Mouse (Mus musculus): Measurements from ENCODE around the gene Zfp622. TPM values are rescaled to one million over a fixed set of nuclear protein-coding genes. Genes with fewer than 3 reads are reported as not detected.

Gene Zfp622
- polyA plus RNA-seq, 1 experiment from 2014 or later: 54.8 TPM

- no peaks in the 10 kb centered on the region for H3K27me3 ChIP-seq
- TF ChIP-seq CTCF (IDR thresholded peaks at IDR 0.05): no peak
- DNase-seq (ENCODE audit: low read depth, low spot score): no peak
- ChIA-PET CTCF (interaction anchor here (1.8 kb wide), 1 partner anchor 7 kb away, joined by 7 read pairs; no protein-coding TSS in a partner anchor), POLR2A (no interaction called here)
- ATAC-seq: no peak
- in situ Hi-C loops (cut with MboI; ENCODE audit: low pct_unique_long_range_greater_than_20kb): no loop called here
Observed at GRCm38 (mm10) chr15:25948257-25949223, 35.6 kb upstream of the Zfp622 start.

DNA sequence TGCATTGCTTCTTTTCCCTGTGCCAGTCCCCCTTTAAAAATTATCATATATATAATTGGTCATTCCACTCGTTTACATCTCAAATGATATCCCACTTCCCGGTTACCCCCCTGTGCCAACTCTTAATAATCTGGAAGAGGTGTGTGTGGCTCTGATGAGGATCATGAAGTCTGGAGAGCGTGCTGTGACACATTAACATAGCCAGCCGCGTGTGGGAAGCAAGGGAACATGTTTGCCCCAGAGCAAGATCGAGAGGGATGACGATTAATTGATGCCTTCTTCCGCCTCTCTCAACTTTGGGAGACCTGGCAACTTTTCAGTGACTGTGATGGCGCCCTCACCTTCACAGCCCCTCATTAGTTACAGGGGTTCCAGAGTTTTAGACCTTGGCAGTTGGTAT is 34.5 kb upstream of the Zfp622 start:
- TF ChIP-seq CTCF (IDR thresholded peaks at IDR 0.05): no peak
- no peak for ATAC-seq
- in situ Hi-C loops (cut with MboI; ENCODE audit: low pct_unique_long_range_greater_than_20kb): loop anchor here (25.0 kb wide), 1 partner anchor 312 kb away; no protein-coding TSS in a partner anchor
- ChIA-PET POLR2A (no interaction called here), CTCF (interaction anchor here (1.8 kb wide), 1 partner anchor 8 kb away, joined by 7 read pairs; no protein-coding TSS in a partner anchor)
- H3K27me3 ChIP-seq: no peaks in the 10 kb centered on the region
- DNase-seq (ENCODE audit: low read depth, low spot score): no peak

DNA sequence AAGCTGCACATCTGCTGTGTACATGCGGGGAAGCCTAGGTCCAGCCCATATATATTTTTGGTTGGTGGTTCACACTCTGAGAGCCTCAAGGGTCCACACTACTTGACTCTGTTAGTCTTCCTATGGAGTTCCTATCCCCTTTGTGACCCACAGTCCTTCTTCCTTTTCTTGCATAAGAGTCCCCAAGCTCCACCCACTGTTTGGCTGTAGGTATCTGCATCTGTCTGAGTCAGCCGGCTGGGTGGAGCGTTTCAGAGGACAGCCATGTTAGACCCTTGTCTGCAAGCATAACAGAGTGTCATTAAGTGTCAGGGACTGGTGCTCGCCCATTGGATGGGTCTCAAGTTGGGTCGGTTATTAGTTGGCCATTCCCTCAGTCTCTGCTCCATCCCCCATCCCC is 33.6 kb upstream of the Zfp622 start:
- POLR2A ChIA-PET: no interaction called here
- in situ Hi-C loops (cut with MboI; ENCODE audit: low pct_unique_long_range_greater_than_20kb): loop anchor here (25.0 kb wide), 1 partner anchor 313 kb away; no protein-coding TSS in a partner anchor
- no peak for DNase-seq (ENCODE audit: low read depth, low spot score)
- no peak for ATAC-seq
- CTCF ChIA-PET: interaction anchor here (1.8 kb wide), 1 partner anchor 9 kb away, joined by 7 read pairs; no protein-coding TSS in a partner anchor
- no peaks in the 10 kb centered on the region for H3K27me3 ChIP-seq
- no peak for TF ChIP-seq CTCF (IDR thresholded peaks at IDR 0.05)

DNA sequence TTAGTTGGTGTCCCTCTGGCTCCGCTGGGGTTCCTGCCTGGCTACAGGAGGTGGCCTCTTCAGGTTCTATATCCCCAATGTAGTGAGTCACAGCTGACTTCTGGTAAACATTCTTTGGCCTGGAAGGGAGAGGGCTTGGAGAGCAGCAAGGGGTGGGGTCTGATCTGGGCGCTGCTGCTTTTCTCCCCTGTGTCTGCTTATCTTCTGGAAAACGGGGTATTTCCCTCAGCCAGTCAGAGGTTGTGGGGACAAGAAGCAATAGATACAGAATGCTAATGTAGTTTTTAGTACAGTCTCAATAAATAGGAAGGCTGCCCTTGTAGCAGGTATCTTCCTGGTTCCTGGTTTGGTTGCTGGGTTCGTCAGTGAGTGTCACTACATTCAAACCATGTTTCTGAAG is 33.1 kb upstream of the Zfp622 start:
- DNase-seq (ENCODE audit: low read depth, low spot score) (no peak), ATAC-seq (no peak)
- ChIA-PET POLR2A (no interaction called here), CTCF (interaction anchor here (1.0 to 2.1 kb wide), 2 partner anchors 25 to 145 kb away, joined by 5 to 6 read pairs; no protein-coding TSS in a partner anchor)
- no peaks in the 10 kb centered on the region for H3K27me3 ChIP-seq
- in situ Hi-C loops (cut with MboI; ENCODE audit: low pct_unique_long_range_greater_than_20kb): loop anchor here (25.0 kb wide), 1 partner anchor 314 kb away; no protein-coding TSS in a partner anchor
- TF ChIP-seq CTCF (IDR thresholded peaks at IDR 0.05): no peak

DNA sequence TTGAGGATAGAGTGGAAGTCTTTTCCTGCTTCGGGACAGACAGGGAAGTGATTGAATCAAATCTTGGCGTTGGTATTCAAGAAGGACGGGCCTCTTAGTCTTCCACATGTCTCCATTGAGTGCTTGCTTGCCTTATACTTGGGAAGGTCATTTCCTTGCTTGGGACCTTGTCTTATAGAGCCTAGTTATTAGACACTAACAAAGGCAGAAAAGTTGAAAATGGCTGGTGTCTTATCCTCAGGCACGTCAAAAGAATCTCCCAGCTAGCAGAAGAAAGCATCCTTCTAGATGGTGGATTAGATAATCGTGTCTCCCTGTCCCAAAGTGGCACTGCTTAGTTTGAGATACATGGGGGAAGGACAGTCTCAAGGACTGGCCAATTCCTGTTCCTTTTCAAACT is 28.2 kb upstream of the Zfp622 start:
- H3K27me3 ChIP-seq: no peaks in the 10 kb centered on the region
- ChIA-PET POLR2A (interaction anchor here (0.9 kb wide), 1 partner anchor 40 kb away, joined by 3 read pairs; no protein-coding TSS in a partner anchor), CTCF (interaction anchor here (1.4 kb wide), 1 partner anchor 42 kb away, joined by 6 read pairs; no protein-coding TSS in a partner anchor)
- ATAC-seq (no peak), DNase-seq (ENCODE audit: low read depth, low spot score) (no peak)
- TF ChIP-seq CTCF (IDR thresholded peaks at IDR 0.05): no peak
- in situ Hi-C loops (cut with MboI; ENCODE audit: low pct_unique_long_range_greater_than_20kb): loop anchor here (5.0 to 25.0 kb wide), 3 partner anchors 44 to 319 kb away; no protein-coding TSS in a partner anchor

DNA sequence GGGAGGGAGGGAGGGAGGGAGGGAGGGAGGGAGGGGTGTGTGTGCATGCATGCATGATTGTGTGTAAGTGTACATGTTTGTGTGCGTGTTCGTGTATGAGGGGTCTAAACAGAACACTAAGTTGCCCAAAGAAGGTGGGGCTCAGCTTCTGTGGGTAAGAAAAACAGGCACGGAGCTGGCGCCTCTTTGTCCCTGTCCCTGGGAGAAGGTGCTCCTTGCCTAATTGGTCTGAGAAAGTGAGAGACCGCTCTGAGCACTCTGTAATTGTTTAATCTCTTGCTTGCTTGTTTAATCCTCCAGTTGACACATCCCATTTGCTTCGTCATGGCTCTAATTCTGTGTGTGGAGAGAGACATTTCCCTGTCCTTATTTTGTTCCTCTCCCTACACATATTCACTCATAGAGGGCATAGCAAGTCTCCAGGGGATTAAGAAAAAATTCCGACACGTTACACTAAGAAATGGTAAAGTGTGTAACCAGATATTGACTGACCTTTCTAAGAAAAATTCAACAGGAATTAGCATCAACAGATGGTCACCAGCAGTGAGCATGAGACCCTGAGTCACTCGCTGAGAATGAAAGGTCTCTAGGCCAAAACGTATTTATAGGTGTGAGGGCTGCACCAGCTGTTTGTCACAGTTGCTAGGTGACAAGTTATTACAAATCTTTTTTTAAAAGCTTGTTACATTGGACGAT is 27.6 kb upstream of the Zfp622 start:
- peak; percentile 93 for ATAC-seq
- TF ChIP-seq CTCF (IDR thresholded peaks at IDR 0.05): no peak
- in situ Hi-C loops (cut with MboI; ENCODE audit: low pct_unique_long_range_greater_than_20kb): loop anchor here (5.0 to 25.0 kb wide), 3 partner anchors 44 to 319 kb away; no protein-coding TSS in a partner anchor
- CTCF ChIA-PET: interaction anchor here (0.7 to 5.6 kb wide), 6 partner anchors 19 to 151 kb away, joined by 3 to 67 read pairs (median 5); no protein-coding TSS in a partner anchor
- peak; percentile 94 for DNase-seq (ENCODE audit: low read depth, low spot score)
- no peaks in the 10 kb centered on the region for H3K27me3 ChIP-seq
- POLR2A ChIA-PET: interaction anchor here (0.9 to 1.0 kb wide), 2 partner anchors 41 to 124 kb away, joined by 3 read pairs; no protein-coding TSS in a partner anchor

GRCm38 (mm10) chr15:25957651-25958050 is 26.5 kb upstream of the Zfp622 start:
- no peaks in the 10 kb centered on the region for H3K27me3 ChIP-seq
- POLR2A ChIA-PET: interaction anchor here (1.0 kb wide), 1 partner anchor 125 kb away, joined by 3 read pairs; no protein-coding TSS in a partner anchor
- in situ Hi-C loops (cut with MboI; ENCODE audit: low pct_unique_long_range_greater_than_20kb): loop anchor here (5.0 to 25.0 kb wide), 3 partner anchors 45 to 320 kb away; no protein-coding TSS in a partner anchor
- CTCF ChIA-PET: interaction anchor here (1.0 to 5.6 kb wide), 6 partner anchors 29 to 152 kb away, joined by 3 to 67 read pairs (median 6); no protein-coding TSS in a partner anchor
- no peak for TF ChIP-seq CTCF (IDR thresholded peaks at IDR 0.05)
- ATAC-seq (no peak), DNase-seq (ENCODE audit: low read depth, low spot score) (no peak)

GRCm38 (mm10) chr15:25959375-25959774 is 24.8 kb upstream of the Zfp622 start:
- peak; percentile 45 for ATAC-seq
- CTCF ChIA-PET: interaction anchor here (0.7 to 5.6 kb wide), 20 partner anchors 8 to 561 kb away, joined by 3 to 67 read pairs (median 6); no protein-coding TSS in a partner anchor
- no peak for DNase-seq (ENCODE audit: low read depth, low spot score)
- TF ChIP-seq CTCF (IDR thresholded peaks at IDR 0.05): peak; percentile 83
- POLR2A ChIA-PET: interaction anchor here (1.2 kb wide), 1 partner anchor 57 kb away, joined by 3 read pairs; no protein-coding TSS in a partner anchor
- in situ Hi-C loops (cut with MboI; ENCODE audit: low pct_unique_long_range_greater_than_20kb): loop anchor here (5.0 to 25.0 kb wide), 3 partner anchors 47 to 322 kb away; no protein-coding TSS in a partner anchor
- H3K27me3 ChIP-seq: no peaks in the 10 kb centered on the region

DNA sequence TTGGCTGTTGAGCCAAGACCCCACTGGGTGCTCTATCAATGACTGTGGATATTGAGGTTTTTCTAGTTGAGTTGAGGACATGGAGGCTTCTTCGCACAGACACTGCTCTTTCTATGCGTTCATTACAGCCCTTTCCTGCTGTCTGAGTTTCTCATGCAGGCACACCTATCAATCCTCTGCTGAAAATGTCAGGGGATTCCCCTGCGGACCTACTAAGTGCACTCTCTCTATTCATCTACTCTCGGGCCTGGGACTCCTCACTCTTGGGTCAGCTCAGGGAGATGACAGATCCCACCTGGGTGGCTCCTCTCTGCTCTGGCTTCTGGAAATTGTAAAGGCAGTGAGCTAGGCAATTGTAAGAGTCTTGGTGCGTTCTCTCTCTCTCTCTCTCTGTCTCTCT is 23.9 kb upstream of the Zfp622 start:
- ChIA-PET CTCF (interaction anchor here (1.3 to 5.6 kb wide), 9 partner anchors 10 to 162 kb away, joined by 4 to 67 read pairs (median 6); no protein-coding TSS in a partner anchor), POLR2A (interaction anchor here (1.2 kb wide), 1 partner anchor 58 kb away, joined by 3 read pairs; no protein-coding TSS in a partner anchor)
- H3K27me3 ChIP-seq: no peaks in the 10 kb centered on the region
- TF ChIP-seq CTCF (IDR thresholded peaks at IDR 0.05): no peak
- DNase-seq (ENCODE audit: low read depth, low spot score) (no peak), ATAC-seq (no peak)
- in situ Hi-C loops (cut with MboI; ENCODE audit: low pct_unique_long_range_greater_than_20kb): loop anchor here (10.0 to 25.0 kb wide), 2 partner anchors 323 to 515 kb away; no protein-coding TSS in a partner anchor
